Mouse (Mus musculus): ENCODE data around the gene Cep131. TPM values are rescaled to one million over a fixed set of nuclear protein-coding genes. Genes with fewer than 3 reads are reported as not detected.
A peak's percentile ranks its signal among the peaks of the same experiment; 100 is the strongest.

The Cep131 gene
- 49.2 and 53.2 TPM in 2 replicates for polyA plus RNA-seq (2016; fragmentation: Nextera tagmentation; extraction: Ambion mirVana)

GRCm38 (mm10) chr11:120086702-120087152, at the start of gene Cep131:
Gene Cep131, minus strand, starts transcription at chr11:120086827.
- Histone ChIP-seq H3K27me3 (no peaks in the 10 kb centered on the region), H3K36me3 (peaks cover 45% of the 10 kb centered on the region), H3K4me1 (replicated peaks) (peaks cover 15% of the 10 kb centered on the region), H3K4me3 (replicated peaks) (peak within 1 kb of the TSS; percentile 99), H3K27ac (peak within 1 kb of the TSS; percentile 89), H3K9ac (replicated peaks) (peak within 1 kb of the TSS; percentile 96), H3K9me3 (no peaks in the 10 kb centered on the region), H3K4me2 (peak within 1 kb of the TSS; percentile 70)
- WGBS: under 1% methylated on average over 42 of the region's 42 CpGs
- ATAC-seq (ENCODE audit: insufficient number of reproducible peaks, insufficient read depth, low FRiP score, low TSS enrichment, low read depth): peak; percentile 96

- Histone ChIP-seq H3K9ac (replicated peaks) (no peak overlapping the region), H3K4me3 (replicated peaks) (no peak overlapping the region), H3K36me3 (peaks cover 71% of the 10 kb centered on the region), H3K27me3 (no peaks in the 10 kb centered on the region), H3K4me2 (no peak overlapping the region), H3K27ac (no peak overlapping the region), H3K4me1 (replicated peaks) (peaks cover 9% of the 10 kb centered on the region), H3K9me3 (no peaks in the 10 kb centered on the region)
- WGBS: 85% methylated on average over 8 of the region's 8 CpGs
- ATAC-seq (ENCODE audit: insufficient number of reproducible peaks, insufficient read depth, low FRiP score, low TSS enrichment, low read depth): no peak
Measured at GRCm38 (mm10) chr11:120136195-120136594, 49.6 kb upstream of the Cep131 start.

- Histone ChIP-seq H3K27me3 (no peaks in the 10 kb centered on the region), H3K9me3 (no peaks in the 10 kb centered on the region), H3K27ac (no peak overlapping the region), H3K4me1 (replicated peaks) (peaks cover 9% of the 10 kb centered on the region), H3K9ac (replicated peaks) (no peak overlapping the region), H3K4me3 (replicated peaks) (no peak overlapping the region), H3K4me2 (no peak overlapping the region), H3K36me3 (peaks cover 77% of the 10 kb centered on the region)
- 93% methylated on average over 9 of the region's 9 CpGs for WGBS
- no peak for ATAC-seq (ENCODE audit: insufficient number of reproducible peaks, insufficient read depth, low FRiP score, low TSS enrichment, low read depth)
Measured at GRCm38 (mm10) chr11:120134847-120135530, 48.4 kb upstream of the Cep131 start.

GRCm38 (mm10) chr11:120134148-120134547, 47.5 kb upstream of the Cep131 start:
- Histone ChIP-seq H3K4me1 (replicated peaks) (peaks cover 9% of the 10 kb centered on the region), H3K27ac (no peak overlapping the region), H3K9me3 (no peaks in the 10 kb centered on the region), H3K27me3 (no peaks in the 10 kb centered on the region), H3K36me3 (peaks cover 80% of the 10 kb centered on the region), H3K9ac (replicated peaks) (no peak overlapping the region), H3K4me3 (replicated peaks) (no peak overlapping the region), H3K4me2 (no peak overlapping the region)
- 95% methylated on average over 5 of the region's 5 CpGs for WGBS
- ATAC-seq (ENCODE audit: insufficient number of reproducible peaks, insufficient read depth, low FRiP score, low TSS enrichment, low read depth): no peak

GRCm38 (mm10) chr11:120129281-120129680, 42.7 kb upstream of the Cep131 start:
- ATAC-seq (ENCODE audit: insufficient number of reproducible peaks, insufficient read depth, low FRiP score, low TSS enrichment, low read depth): no peak
- Histone ChIP-seq H3K27ac (no peak overlapping the region), H3K4me2 (no peak overlapping the region), H3K4me3 (replicated peaks) (no peak overlapping the region), H3K9ac (replicated peaks) (no peak overlapping the region), H3K4me1 (replicated peaks) (no peaks in the 10 kb centered on the region), H3K36me3 (peaks cover 84% of the 10 kb centered on the region), H3K27me3 (no peaks in the 10 kb centered on the region), H3K9me3 (no peaks in the 10 kb centered on the region)
- WGBS: 90% methylated on average over 7 of the region's 7 CpGs

- no peak for ATAC-seq (ENCODE audit: insufficient number of reproducible peaks, insufficient read depth, low FRiP score, low TSS enrichment, low read depth)
Measured at GRCm38 (mm10) chr11:120126845-120127244, 40.2 kb upstream of the Cep131 start.

GRCm38 (mm10) chr11:120122126-120122525, 35.5 kb upstream of the Cep131 start:
- WGBS: 87% methylated on average over 12 of the region's 12 CpGs
- Histone ChIP-seq H3K4me3 (replicated peaks) (no peak overlapping the region), H3K4me1 (replicated peaks) (peaks cover 14% of the 10 kb centered on the region), H3K9me3 (no peaks in the 10 kb centered on the region), H3K4me2 (no peak overlapping the region), H3K27ac (no peak overlapping the region), H3K36me3 (peaks cover 71% of the 10 kb centered on the region), H3K9ac (replicated peaks) (no peak overlapping the region), H3K27me3 (peaks cover 7% of the 10 kb centered on the region; the same call in 1 of the 2 replicates)
- no peak for ATAC-seq (ENCODE audit: insufficient number of reproducible peaks, insufficient read depth, low FRiP score, low TSS enrichment, low read depth)

More at GRCm38 (mm10) chr11:120126845-120127244, 40.2 kb upstream of the Cep131 start:
- no peak overlapping the region for H3K4me3 ChIP-seq (replicated peaks)
- no peaks in the 10 kb centered on the region for H3K9me3 ChIP-seq
- H3K27me3 ChIP-seq: no peaks in the 10 kb centered on the region
- H3K27ac ChIP-seq: no peak overlapping the region
- H3K36me3 ChIP-seq: peaks cover 81% of the 10 kb centered on the region
- whole genome bisulfite sequencing: 87% methylated on average over 2 of the region's 2 CpGs
- H3K9ac ChIP-seq (replicated peaks): no peak overlapping the region
- H3K4me2 ChIP-seq: no peak overlapping the region
- no peaks in the 10 kb centered on the region; the same call in 1 of the 2 replicates for H3K4me1 ChIP-seq (replicated peaks)

GRCm38 (mm10) chr11:120120642-120121420, 34.2 kb upstream of the Cep131 start:
- H3K4me3 ChIP-seq (replicated peaks): no peak overlapping the region
- no peak overlapping the region for H3K4me2 ChIP-seq
- peaks cover 15% of the 10 kb centered on the region for H3K27me3 ChIP-seq
- WGBS: 80% methylated on average over 17 of the region's 17 CpGs
- peaks cover 73% of the 10 kb centered on the region for H3K36me3 ChIP-seq
- no peak overlapping the region for H3K9ac ChIP-seq (replicated peaks)
- H3K27ac ChIP-seq: no peak overlapping the region
- no peaks in the 10 kb centered on the region for H3K9me3 ChIP-seq
- no peak for ATAC-seq (ENCODE audit: insufficient number of reproducible peaks, insufficient read depth, low FRiP score, low TSS enrichment, low read depth)
- H3K4me1 ChIP-seq (replicated peaks): peaks cover 15% of the 10 kb centered on the region

- 69% methylated on average over 10 of the region's 10 CpGs for WGBS
- peaks cover 74% of the 10 kb centered on the region for H3K36me3 ChIP-seq
Measured at GRCm38 (mm10) chr11:120119936-120120541, 33.4 kb upstream of the Cep131 start.

GRCm38 (mm10) chr11:120119108-120119507, 32.5 kb upstream of the Cep131 start:
- 91% methylated on average over 7 of the region's 7 CpGs for WGBS
- no peak for ATAC-seq (ENCODE audit: insufficient number of reproducible peaks, insufficient read depth, low FRiP score, low TSS enrichment, low read depth)
- Histone ChIP-seq H3K4me1 (replicated peaks) (peaks cover 30% of the 10 kb centered on the region), H3K9ac (replicated peaks) (no peak overlapping the region), H3K4me3 (replicated peaks) (no peak overlapping the region), H3K9me3 (no peaks in the 10 kb centered on the region), H3K27ac (no peak overlapping the region), H3K4me2 (no peak overlapping the region), H3K27me3 (peaks cover 15% of the 10 kb centered on the region), H3K36me3 (peaks cover 70% of the 10 kb centered on the region)

More at GRCm38 (mm10) chr11:120119936-120120541, 33.4 kb upstream of the Cep131 start:
- no peak for ATAC-seq (ENCODE audit: insufficient number of reproducible peaks, insufficient read depth, low FRiP score, low TSS enrichment, low read depth)
- H3K9ac ChIP-seq (replicated peaks): no peak overlapping the region
- H3K9me3 ChIP-seq: no peaks in the 10 kb centered on the region
- peaks cover 15% of the 10 kb centered on the region for H3K27me3 ChIP-seq
- no peak overlapping the region for H3K4me2 ChIP-seq
- H3K4me3 ChIP-seq (replicated peaks): no peak overlapping the region
- H3K27ac ChIP-seq: 0 out of 2 replicates have a peak overlapping the region, but pooled peaks have one; percentile 35
- peaks cover 23% of the 10 kb centered on the region for H3K4me1 ChIP-seq (replicated peaks)

- H3K36me3 ChIP-seq: peaks cover 68% of the 10 kb centered on the region
- no peak overlapping the region for H3K4me3 ChIP-seq (replicated peaks)
- no peak for ATAC-seq (ENCODE audit: insufficient number of reproducible peaks, insufficient read depth, low FRiP score, low TSS enrichment, low read depth)
- H3K27ac ChIP-seq: no peak overlapping the region
- H3K4me1 ChIP-seq (replicated peaks): peaks cover 30% of the 10 kb centered on the region
- no peak overlapping the region for H3K9ac ChIP-seq (replicated peaks)
- H3K27me3 ChIP-seq: peaks cover 19% of the 10 kb centered on the region
- WGBS: 84% methylated on average over 2 of the region's 2 CpGs
- H3K4me2 ChIP-seq: no peak overlapping the region
- H3K9me3 ChIP-seq: no peaks in the 10 kb centered on the region
Measured at GRCm38 (mm10) chr11:120117626-120118025, 31.0 kb upstream of the Cep131 start.
